Mouse (Mus musculus): ENCODE measurements around the gene 2010003K11Rik.

- TF ChIP-seq CTCF (conservative IDR thresholded peaks at IDR 0.05; ENCODE audit: low read length) (no peak), POU5F1 (IDR thresholded peaks at IDR 0.05; ENCODE audit: borderline replicate concordance, low read length) (no peak)
Measured at GRCm38 (mm10) chr19:4451098-4451497, 47.3 kb downstream of the 2010003K11Rik start.

Data from E14TG2a.4 (cell line).